Mouse (Mus musculus) ES-E14 (cell line): ENCODE results near the gene Lcn12.

Source experiments
- CHD2 ChIP-seq: IDR thresholded peaks from 2 replicates; pipeline ENCODE4 v1.6.1; 2014; ENCODE audit warnings: mild to moderate bottlenecking, low read depth, low read length, inconsistent platforms
- HCFC1 ChIP-seq: IDR thresholded peaks from 2 replicates; pipeline ENCODE4 v1.6.1; 2012; ENCODE audit warnings: low read length, inconsistent platforms, borderline replicate concordance; ENCODE audit not compliant: insufficient read depth
- MAFK ChIP-seq: IDR thresholded peaks from 2 replicates; pipeline ENCODE4 v1.6.1; 2014; ENCODE audit warnings: mild to moderate bottlenecking, low read depth, low read length, inconsistent platforms; ENCODE audit not compliant: insufficient read depth
- ZC3H11A ChIP-seq: IDR thresholded peaks from 2 replicates; pipeline ENCODE4 v1.6.1; 2012; ENCODE audit warnings: low read depth, mild to moderate bottlenecking, inconsistent platforms, low read length, borderline replicate concordance
- ZNF384 ChIP-seq: IDR thresholded peaks from 2 replicates; pipeline ENCODE4 v1.6.1; 2012; ENCODE audit warnings: low read depth, low read length, inconsistent platforms

- TF ChIP-seq CHD2 (no peak), HCFC1 (no peak), MAFK (no peak), ZC3H11A (no peak), ZNF384 (no peak)
Measured at GRCm38 (mm10) chr2:25536531-25536930, 42.8 kb upstream of the Lcn12 start.
